ENCODE assay signal across 30 mouse cellular contexts in the genomic region with DNA sequence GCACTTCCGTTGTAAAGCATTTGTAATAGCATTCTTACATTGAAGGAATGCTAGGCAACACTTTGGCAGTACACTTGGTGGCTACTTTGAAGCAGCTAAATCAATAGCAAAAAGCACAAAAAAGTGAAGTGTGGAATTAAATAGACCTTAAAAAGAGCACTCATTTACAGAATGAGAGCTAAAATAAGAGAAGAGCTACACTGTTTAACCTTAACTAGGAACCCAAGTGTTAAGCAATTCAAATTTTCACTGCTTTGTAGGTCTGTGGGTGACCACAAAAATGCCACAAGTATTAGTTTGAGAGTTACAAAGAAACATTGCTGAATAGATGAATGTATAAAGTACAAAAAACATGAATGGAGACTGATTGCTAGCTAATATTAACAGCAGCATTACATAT.
DNase-seq lines count a peak whose midpoint lies in the region; ATAC-seq and TF ChIP-seq lines count a peak whose summit lies in the region.
"Had no signal": no experiment of that assay in that cellular context is flagged by ENCODE, and none has a peak within 500 bp of the region (broad histone marks: within the 10 kb centered on the region; RNA-seq: fewer than 3 reads in every experiment).

No protein-coding gene starts in this region.

- peaks cover 16% of the 10 kb centered on the region for H3K27me3 ChIP-seq in Patski
- H3K27me3 ChIP-seq in heart, embryonic 11.5 days (ENCODE audit: control insufficient read depth, insufficient read depth, low read length), result no peaks in the 10 kb centered on the region
- H3K27me3 ChIP-seq: CH12.LX; embryonic facial prominence, embryonic 13.5 days; forebrain, embryonic 13.5 days; heart, embryonic 12.5 days; heart, embryonic 15.5 days; hindbrain, embryonic 13.5 days had no signal

- in situ Hi-C loops in Patski (cut with MboI; ENCODE audit: low pct_unique_long_range_greater_than_20kb), result no loop called here

- H3K4me1 ChIP-seq in lung, adult 2 months (ENCODE audit: control insufficient read depth, insufficient read depth, low read length), result no peaks in the 10 kb centered on the region; the same call in 1 of the 2 replicates
- no peaks in the 10 kb centered on the region for H3K4me1 ChIP-seq in heart, embryonic 11.5 days (ENCODE audit: control insufficient read depth, insufficient read depth, low read length)
- H3K4me1 ChIP-seq: embryonic facial prominence, embryonic 10.5 days; embryonic facial prominence, embryonic 13.5 days; forebrain, embryonic 13.5 days; heart, embryonic 12.5 days; heart, embryonic 15.5 days; hindbrain, embryonic 10.5 days; hindbrain, embryonic 13.5 days had no signal

- peak; percentile 91 for ATAC-seq in Patski
- ATAC-seq in heart, embryonic 11.5 days (replicated peaks; ENCODE audit: insufficient number of reproducible peaks, low FRiP score, low TSS enrichment), result no peak
- ATAC-seq: activated CD4-positive, CD25-positive, alpha-beta regulatory T cell, adult 4 months; forebrain, embryonic 13.5 days; forebrain, embryonic 16.5 days had no signal

- no peak overlapping the region for H3K4me3 ChIP-seq in lung, adult 2 months (replicated peaks; ENCODE audit: extremely low read depth, low read depth, low read length)
- H3K4me3 ChIP-seq in heart, embryonic 11.5 days (ENCODE audit: low read depth, low read length), result no peak overlapping the region
- H3K4me3 ChIP-seq: embryonic facial prominence, embryonic 10.5 days; embryonic facial prominence, embryonic 13.5 days; erythroblast, embryonic 14.5 days; forebrain, embryonic 13.5 days; gastrocnemius, adult 2 months; heart, embryonic 12.5 days; heart, embryonic 15.5 days; hindbrain, embryonic 10.5 days; hindbrain, embryonic 13.5 days had no signal

- H3K9me3 ChIP-seq in heart, embryonic 11.5 days (replicated peaks; ENCODE audit: control insufficient read depth, low read length), result no peaks in the 10 kb centered on the region
- H3K9me3 ChIP-seq: embryonic facial prominence, embryonic 10.5 days; embryonic facial prominence, embryonic 13.5 days; forebrain, embryonic 13.5 days; G1E; heart, embryonic 12.5 days; heart, embryonic 15.5 days; hindbrain, embryonic 10.5 days; hindbrain, embryonic 13.5 days had no signal

- no peaks in the 10 kb centered on the region for H3K36me3 ChIP-seq in heart, embryonic 11.5 days (ENCODE audit: control insufficient read depth, insufficient read depth, low read length)
- H3K36me3 ChIP-seq: embryonic facial prominence, embryonic 10.5 days; embryonic facial prominence, embryonic 13.5 days; G1E; heart, embryonic 12.5 days; heart, embryonic 15.5 days; hindbrain, embryonic 10.5 days; hindbrain, embryonic 13.5 days had no signal

- CTCF ChIA-PET in Patski (lab: Charles Lee), result interaction anchor here (1.1 to 1.3 kb wide), 2 partner anchors 55 to 77 kb away, joined by 3 to 5 read pairs; no protein-coding TSS in a partner anchor

- DNase-seq in lung, postnatal 25 days (ENCODE audit: low spot score), result peak; percentile 1
- no peak for DNase-seq in lung, adult 2 months
- peak; percentile 31 for DNase-seq in 3T3-L1 (ENCODE audit: low read depth, low spot score)
- no peak for DNase-seq in Patski (ENCODE audit: low read depth, low spot score)
- no peak for DNase-seq in neural tube, embryonic 10.5 days (ENCODE audit: extremely low spot score, low spot score)
- DNase-seq: adrenal gland, adult 8-10 months; adrenal gland, postnatal 25 days; B cell, adult 2 months; cerebellum, adult 11-12 months; cerebellum, adult 8-10 months; cerebellum, postnatal 10 days; cerebellum, postnatal 36 days; embryo, embryonic 11 days; gastrocnemius, adult 2 months; gastrocnemius, postnatal 14 days; heart, postnatal 10 days; heart, postnatal 36 days had no signal

- no peak for TF ChIP-seq POLR2A in lung, adult 2 months (IDR thresholded peaks at IDR 0.05; ENCODE audit: borderline replicate concordance, extremely low read depth, low read depth, low read length)

- no peak overlapping the region for H3K4me2 ChIP-seq in heart, embryonic 11.5 days
- H3K4me2 ChIP-seq: embryonic facial prominence, embryonic 13.5 days; forebrain, embryonic 13.5 days; heart, embryonic 12.5 days; heart, embryonic 15.5 days; hindbrain, embryonic 13.5 days had no signal

- WGBS in lung, adult 2 months, result 52% methylated on average over 1 of the region's 1 CpGs
- 74% methylated on average over 1 of the region's 1 CpGs for WGBS in heart, embryonic 11.5 days (ENCODE audit: insufficient replicate concordance)

- H3K9ac ChIP-seq in heart, embryonic 11.5 days (ENCODE audit: low read depth, low read length), result no peak overlapping the region
- H3K9ac ChIP-seq: embryonic facial prominence, embryonic 13.5 days; forebrain, embryonic 13.5 days; heart, embryonic 12.5 days; heart, embryonic 15.5 days; hindbrain, embryonic 13.5 days had no signal

- H3K27ac ChIP-seq in heart, embryonic 11.5 days (ENCODE audit: low read depth, low read length), result no peak overlapping the region
- H3K27ac ChIP-seq: embryonic facial prominence, embryonic 10.5 days; embryonic facial prominence, embryonic 13.5 days; forebrain, embryonic 13.5 days; gastrocnemius, adult 2 months; heart, embryonic 15.5 days; hindbrain, embryonic 10.5 days; hindbrain, embryonic 13.5 days had no signal

- TF ChIP-seq CTCF in lung, adult 2 months (IDR thresholded peaks at IDR 0.05; ENCODE audit: insufficient read depth, low read length), result no peak
- no peak for TF ChIP-seq CTCF in Patski (IDR thresholded peaks at IDR 0.05)

- POLR2A ChIA-PET in Patski (lab: Charles Lee), result no interaction called here

Comparison
In these comparisons a context has a peak if more than half of its experiments do, and no peak if none do; other contexts are left out.
1. DNase-seq: peak in lung, postnatal 25 days (single experiment) and 3T3-L1 (single experiment); none in lung, adult 2 months (single experiment), Patski (single experiment) and neural tube, embryonic 10.5 days (single experiment).